Mouse (Mus musculus): ENCODE results near the gene Pex14. TPM values are rescaled to one million over a fixed set of nuclear protein-coding genes. Genes with fewer than 3 reads are reported as not detected.

The Pex14 gene
- polyA plus RNA-seq, 1 experiment from 2014 or later = 38.9 TPM

GRCm38 (mm10) chr4:148968859-148969258 is 130.8 kb downstream of the Pex14 start:
- H3K27ac ChIP-seq (ENCODE audit: low read length) = no peak overlapping the region
- H3K4me1 ChIP-seq (ENCODE audit: insufficient read depth, low read depth, low read length) = no peaks in the 10 kb centered on the region
- 63% methylated on average over 5 of the region's 5 CpGs for WGBS
- no peak overlapping the region for H3K4me3 ChIP-seq (ENCODE audit: low read depth, low read length)
- H3K9me3 ChIP-seq (ENCODE audit: low read length) = no peaks in the 10 kb centered on the region
- peak; percentile 12 for DNase-seq (ENCODE audit: low spot score)
- TF ChIP-seq CTCF (IDR thresholded peaks at IDR 0.05) (no peak), EP300 (IDR thresholded peaks at IDR 0.05) (no peak)
- H3K27me3 ChIP-seq (replicated peaks; ENCODE audit: insufficient read depth, low read length) = no peaks in the 10 kb centered on the region
- H3K4me2 ChIP-seq (replicated peaks; ENCODE audit: low read depth, low read length) = no peak overlapping the region
- H3K9ac ChIP-seq (replicated peaks; ENCODE audit: low read depth) = no peak overlapping the region
- H3K36me3 ChIP-seq (ENCODE audit: insufficient read depth, low read length) = peaks cover 4% of the 10 kb centered on the region; the same call in 1 of the 2 replicates
- no peak for ATAC-seq

- no peaks in the 10 kb centered on the region for H3K27me3 ChIP-seq (replicated peaks; ENCODE audit: insufficient read depth, low read length)
- no peak overlapping the region for H3K4me2 ChIP-seq (replicated peaks; ENCODE audit: low read depth, low read length)
- WGBS = 93% methylated on average over 5 of the region's 5 CpGs
- no peaks in the 10 kb centered on the region for H3K9me3 ChIP-seq (ENCODE audit: low read length)
- TF ChIP-seq EP300 (IDR thresholded peaks at IDR 0.05) (no peak), CTCF (IDR thresholded peaks at IDR 0.05) (no peak)
- H3K27ac ChIP-seq (ENCODE audit: low read length) = no peak overlapping the region
- ATAC-seq = no peak
- DNase-seq (ENCODE audit: low spot score) = no peak
- H3K4me3 ChIP-seq (ENCODE audit: low read depth, low read length) = no peak overlapping the region
- H3K9ac ChIP-seq (replicated peaks; ENCODE audit: low read depth) = no peak overlapping the region
- H3K36me3 ChIP-seq (ENCODE audit: insufficient read depth, low read length) = peaks cover 16% of the 10 kb centered on the region
- no peaks in the 10 kb centered on the region for H3K4me1 ChIP-seq (ENCODE audit: insufficient read depth, low read depth, low read length)
Measured at GRCm38 (mm10) chr4:148966132-148966531, 133.5 kb downstream of the Pex14 start.

- no peak overlapping the region for H3K9ac ChIP-seq (replicated peaks; ENCODE audit: low read depth)
- H3K36me3 ChIP-seq (ENCODE audit: insufficient read depth, low read length) = peaks cover 20% of the 10 kb centered on the region
- no peak for TF ChIP-seq EP300 (IDR thresholded peaks at IDR 0.05)
- no peaks in the 10 kb centered on the region for H3K27me3 ChIP-seq (replicated peaks; ENCODE audit: insufficient read depth, low read length)
- H3K27ac ChIP-seq (ENCODE audit: low read length) = no peak overlapping the region
- WGBS = 89% methylated on average over 10 of the region's 10 CpGs
- H3K4me2 ChIP-seq (replicated peaks; ENCODE audit: low read depth, low read length) = no peak overlapping the region
- no peaks in the 10 kb centered on the region for H3K4me1 ChIP-seq (ENCODE audit: insufficient read depth, low read depth, low read length)
- ATAC-seq = no peak
- no peaks in the 10 kb centered on the region for H3K9me3 ChIP-seq (ENCODE audit: low read length)
- H3K4me3 ChIP-seq (ENCODE audit: low read depth, low read length) = no peak overlapping the region
- no peak for DNase-seq (ENCODE audit: low spot score)
Measured at GRCm38 (mm10) chr4:148964541-148965310, 134.9 kb downstream of the Pex14 start.

GRCm38 (mm10) chr4:148962096-148962495 is 137.6 kb downstream of the Pex14 start:
- no peaks in the 10 kb centered on the region for H3K4me1 ChIP-seq (ENCODE audit: insufficient read depth, low read depth, low read length)
- H3K4me3 ChIP-seq (ENCODE audit: low read depth, low read length) = no peak overlapping the region
- H3K9me3 ChIP-seq (ENCODE audit: low read length) = no peaks in the 10 kb centered on the region
- TF ChIP-seq EP300 (IDR thresholded peaks at IDR 0.05) (no peak), CTCF (IDR thresholded peaks at IDR 0.05) (no peak)
- no peak overlapping the region for H3K9ac ChIP-seq (replicated peaks; ENCODE audit: low read depth)
- no peak for DNase-seq (ENCODE audit: low spot score)
- 83% methylated on average over 1 of the region's 1 CpGs for WGBS
- H3K27ac ChIP-seq (ENCODE audit: low read length) = no peak overlapping the region
- no peaks in the 10 kb centered on the region for H3K27me3 ChIP-seq (replicated peaks; ENCODE audit: insufficient read depth, low read length)
- peaks cover 20% of the 10 kb centered on the region for H3K36me3 ChIP-seq (ENCODE audit: insufficient read depth, low read length)
- no peak for ATAC-seq
- H3K4me2 ChIP-seq (replicated peaks; ENCODE audit: low read depth, low read length) = no peak overlapping the region

GRCm38 (mm10) chr4:148961081-148961480 is 138.6 kb downstream of the Pex14 start:
- H3K4me2 ChIP-seq (replicated peaks; ENCODE audit: low read depth, low read length) = no peak overlapping the region
- H3K4me1 ChIP-seq (ENCODE audit: insufficient read depth, low read depth, low read length) = peaks cover 3% of the 10 kb centered on the region
- no peak for TF ChIP-seq CTCF (IDR thresholded peaks at IDR 0.05)
- no peak overlapping the region for H3K27ac ChIP-seq (ENCODE audit: low read length)
- H3K27me3 ChIP-seq (replicated peaks; ENCODE audit: insufficient read depth, low read length) = no peaks in the 10 kb centered on the region
- H3K9ac ChIP-seq (replicated peaks; ENCODE audit: low read depth) = no peak overlapping the region
- no peaks in the 10 kb centered on the region for H3K9me3 ChIP-seq (ENCODE audit: low read length)
- H3K4me3 ChIP-seq (ENCODE audit: low read depth, low read length) = no peak overlapping the region
- ATAC-seq (no peak), DNase-seq (ENCODE audit: low spot score) (no peak)
- 92% methylated on average over 18 of the region's 19 CpGs for WGBS
- peaks cover 16% of the 10 kb centered on the region for H3K36me3 ChIP-seq (ENCODE audit: insufficient read depth, low read length)

GRCm38 (mm10) chr4:148960011-148960410 is 139.7 kb downstream of the Pex14 start:
- Histone ChIP-seq H3K4me3 (ENCODE audit: low read depth, low read length) (no peak overlapping the region), H3K4me1 (ENCODE audit: insufficient read depth, low read depth, low read length) (peaks cover 11% of the 10 kb centered on the region), H3K27ac (ENCODE audit: low read length) (no peak overlapping the region), H3K9ac (replicated peaks; ENCODE audit: low read depth) (no peak overlapping the region), H3K27me3 (replicated peaks; ENCODE audit: insufficient read depth, low read length) (no peaks in the 10 kb centered on the region), H3K4me2 (replicated peaks; ENCODE audit: low read depth, low read length) (no peak overlapping the region), H3K9me3 (ENCODE audit: low read length) (no peaks in the 10 kb centered on the region), H3K36me3 (ENCODE audit: insufficient read depth, low read length) (peaks cover 16% of the 10 kb centered on the region)
- DNase-seq (ENCODE audit: low spot score) (no peak), ATAC-seq (no peak)
- 78% methylated on average over 12 of the region's 12 CpGs for WGBS
- TF ChIP-seq EP300 (IDR thresholded peaks at IDR 0.05) = no peak
- no peak for TF ChIP-seq CTCF (IDR thresholded peaks at IDR 0.05)

Measured in lung, postnatal 0 days (tissue).